Mouse (Mus musculus) central nervous system, embryonic 18 days (tissue): ENCODE measurements around the gene Sorcs3. TPM values are rescaled to one million over a fixed set of nuclear protein-coding genes. Genes with fewer than 3 reads are reported as not detected.

ENCODE experiments used
- polyA plus RNA-seq: library from polyadenylated mRNA; depleted of rRNA; stranded (reverse); fragments of >200 nt; gene quantifications from 2 replicates; pipeline ENCODE4 v1.2.3, GENCODE M21; 2012; rRNA removed

Gene Sorcs3
- polyA plus RNA-seq: 13.0 and 13.2 TPM in 2 replicates

GRCm38 (mm10) chr19:48205929-48206814 lies at the start of gene Sorcs3:
TSS of gene Sorcs3 (plus strand) at chr19:48206025.

